Mouse (Mus musculus) Patski (cell line): ENCODE data around the gene Foxp2. TPM values are rescaled to one million over a fixed set of nuclear protein-coding genes. Genes with fewer than 3 reads are reported as not detected.

Experiments
- ATAC-seq: fragments of 100-300 bp; one replicate; pipeline ENCODE4 v1.8.0; 2021
- CTCF ChIA-PET: fragments of 350-600 bp; sonication (Branson Sonifier 250); formaldehyde crosslinking; loops from one replicate; lab custom pipeline; 2022; ENCODE audit warnings: inconsistent platforms; lab: Charles Lee
- POLR2A ChIA-PET: fragments of 350-600 bp; sonication (Branson Sonifier 250); formaldehyde crosslinking; loops from one replicate; lab custom pipeline; 2022; ENCODE audit warnings: antibody characterized with exemption, inconsistent platforms; lab: Charles Lee
- DNase-seq: peaks from one replicate; pipeline ENCODE4 v3.0.0-alpha.2; 2011; ENCODE audit warnings: low read depth, low spot score
- H3K27me3 ChIP-seq: fragments of 371-371 bp; one replicate; pipeline ENCODE4 v1.5.1; 2021
- CTCF ChIP-seq: fragments of 100-300 bp; IDR thresholded peaks from one replicate; pipeline ENCODE4 v1.5.1; 2021
- in situ Hi-C: fragments of 300-500 bp; cut with MboI; formaldehyde crosslinking; loops from 3 replicates; pipeline ENCODE4 v1.11.1; 2018; ENCODE audit warnings: low pct_unique_long_range_greater_than_20kb, mixed read lengths
- polyA plus RNA-seq: library from polyadenylated mRNA; unstranded; gene quantifications from one replicate; pipeline ENCODE4 v1.2.3, GENCODE M21; 2021

Gene Foxp2
- polyA plus RNA-seq, 1 experiment from 2014 or later: not detected

DNA sequence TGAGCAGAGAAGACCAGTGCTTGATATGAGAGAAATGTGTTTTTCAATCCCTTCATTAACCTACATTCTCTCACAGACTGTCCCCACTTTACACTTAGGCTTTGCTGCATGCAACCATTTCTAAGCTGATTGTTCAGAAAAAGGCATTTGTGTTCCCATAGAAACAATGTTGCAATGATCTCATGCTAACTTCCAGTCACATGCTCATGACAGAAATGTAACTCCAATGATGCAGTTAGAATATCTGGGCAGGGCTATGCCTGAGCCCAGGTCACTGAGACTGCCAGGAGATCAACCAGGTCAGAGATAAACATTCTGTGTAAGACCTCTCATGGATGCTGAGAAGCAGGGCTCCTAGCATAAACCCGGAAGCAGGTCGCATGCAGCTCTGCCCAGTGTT is 367.0 kb downstream of the Foxp2 start:
- TF ChIP-seq CTCF: no peak
- DNase-seq (no peak), ATAC-seq (no peak)
- ChIA-PET CTCF (interaction anchor here (1.5 kb wide), 1 partner anchor 968 kb away, joined by 3 read pairs; no protein-coding TSS in a partner anchor), POLR2A (no interaction called here)
- in situ Hi-C loops: no loop called here
- peaks cover 15% of the 10 kb centered on the region for H3K27me3 ChIP-seq

DNA sequence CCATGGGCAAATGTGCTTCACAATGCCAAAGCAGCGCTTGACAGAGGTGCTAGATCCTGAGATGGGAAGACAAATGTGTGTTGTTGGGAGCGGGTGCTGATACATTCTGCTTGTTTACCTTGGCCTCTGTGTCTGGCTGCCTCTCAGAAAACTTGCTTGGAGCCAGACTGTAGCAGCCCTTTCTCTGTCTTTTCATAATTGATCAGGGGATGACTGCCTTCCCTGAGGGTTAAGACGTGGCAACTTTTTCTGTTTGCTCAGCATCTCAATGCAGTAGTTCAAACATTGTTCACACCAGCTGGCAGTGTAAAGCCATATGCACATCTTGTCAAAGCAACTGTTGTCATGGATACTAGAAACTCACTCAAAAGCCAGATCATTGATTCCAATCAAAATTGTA is 384.1 kb downstream of the Foxp2 start:
- CTCF ChIA-PET: no interaction called here
- in situ Hi-C loops: no loop called here
- no peak for ATAC-seq
- POLR2A ChIA-PET: no interaction called here
- DNase-seq: no peak
- TF ChIP-seq CTCF: no peak
- H3K27me3 ChIP-seq: peaks cover 66% of the 10 kb centered on the region

DNA sequence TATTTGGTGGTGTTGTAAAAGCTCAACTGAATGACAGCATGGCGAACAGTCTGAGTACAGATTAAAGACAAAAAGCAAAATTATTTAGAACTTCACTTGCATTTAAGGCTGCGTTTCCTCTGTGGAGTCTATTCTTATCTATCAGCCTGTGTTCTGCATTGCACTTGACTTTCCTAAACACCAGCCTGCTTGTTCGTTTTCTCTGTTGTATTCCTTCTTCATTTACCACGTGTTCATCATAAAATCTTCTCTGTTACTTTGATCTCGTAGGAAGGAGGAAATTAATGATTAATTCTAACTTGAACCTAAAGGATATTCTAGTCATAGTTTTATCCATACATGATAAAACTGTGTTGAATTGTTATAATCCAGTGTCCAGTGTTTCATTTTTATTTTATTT is 392.9 kb downstream of the Foxp2 start:
- ChIA-PET CTCF (no interaction called here), POLR2A (no interaction called here)
- no peak for TF ChIP-seq CTCF
- H3K27me3 ChIP-seq: peaks cover 46% of the 10 kb centered on the region
- no peak for DNase-seq
- ATAC-seq: no peak
- in situ Hi-C loops: no loop called here

DNA sequence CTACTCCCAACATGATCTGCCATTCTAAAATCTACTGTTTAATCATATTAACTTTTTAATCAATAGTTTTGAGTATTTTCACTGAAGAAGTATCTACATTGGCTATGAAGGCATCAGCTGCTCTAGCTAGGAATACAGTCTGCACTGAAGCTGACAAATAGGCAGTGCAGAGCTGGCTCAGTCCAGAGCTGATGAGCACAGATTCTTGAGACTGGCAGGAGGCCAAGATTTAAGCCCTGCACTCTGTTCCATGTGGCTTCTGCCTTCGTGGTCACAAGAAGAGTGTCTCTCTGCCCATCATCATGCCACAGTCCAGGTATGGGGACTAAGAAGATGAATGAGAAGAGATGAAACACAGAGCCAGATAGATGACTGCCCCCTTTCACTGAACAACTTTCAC is 398.1 kb downstream of the Foxp2 start:
- ChIA-PET CTCF (no interaction called here), POLR2A (no interaction called here)
- in situ Hi-C loops: no loop called here
- TF ChIP-seq CTCF: no peak
- DNase-seq (no peak), ATAC-seq (no peak)
- peaks cover 25% of the 10 kb centered on the region for H3K27me3 ChIP-seq

DNA sequence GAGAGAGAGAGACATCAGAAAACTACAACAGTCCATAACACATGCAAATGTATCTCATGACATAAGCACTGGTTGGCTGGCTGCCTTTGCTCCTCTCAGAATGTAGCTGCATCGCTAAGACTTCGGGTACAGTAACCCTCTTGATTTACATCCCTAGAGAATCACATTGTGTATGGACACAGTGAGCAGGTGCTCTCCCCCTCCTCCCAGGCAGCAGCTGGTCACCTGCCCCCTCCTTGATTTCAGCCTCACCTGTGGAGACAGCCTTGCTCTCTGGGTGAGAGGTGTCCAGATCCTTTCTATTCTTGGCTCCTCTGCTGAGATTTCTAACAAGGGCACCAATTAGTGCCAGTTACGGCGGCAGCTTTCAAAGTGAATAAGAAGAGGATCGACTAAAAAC is 409.5 kb downstream of the Foxp2 start:
- TF ChIP-seq CTCF: no peak
- ATAC-seq (no peak), DNase-seq (no peak)
- peaks cover 17% of the 10 kb centered on the region for H3K27me3 ChIP-seq
- CTCF ChIA-PET: no interaction called here
- in situ Hi-C loops: no loop called here
- POLR2A ChIA-PET: no interaction called here

DNA sequence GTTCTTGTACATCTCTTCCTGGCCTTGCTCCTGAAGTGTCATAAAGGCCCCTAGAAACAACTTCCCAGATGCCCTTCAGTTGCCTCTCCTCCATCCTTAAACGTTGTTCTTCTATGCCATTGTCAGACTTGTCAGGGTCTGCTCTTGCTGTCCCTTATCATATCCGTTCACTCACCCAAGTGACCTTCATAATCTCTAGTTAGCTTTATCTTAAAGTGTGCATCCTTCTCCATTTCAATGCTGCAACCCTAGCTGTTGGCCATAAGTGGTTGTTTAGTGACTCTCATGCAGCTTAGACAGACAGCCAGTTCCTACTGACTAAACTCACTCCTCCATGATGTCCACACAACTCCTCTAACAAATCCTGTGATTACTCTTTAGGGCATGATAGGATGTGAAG is 415.8 kb downstream of the Foxp2 start:
- ATAC-seq (no peak), DNase-seq (no peak)
- TF ChIP-seq CTCF: no peak
- in situ Hi-C loops: no loop called here
- peaks cover 35% of the 10 kb centered on the region for H3K27me3 ChIP-seq
- CTCF ChIA-PET: no interaction called here
- POLR2A ChIA-PET: no interaction called here

DNA sequence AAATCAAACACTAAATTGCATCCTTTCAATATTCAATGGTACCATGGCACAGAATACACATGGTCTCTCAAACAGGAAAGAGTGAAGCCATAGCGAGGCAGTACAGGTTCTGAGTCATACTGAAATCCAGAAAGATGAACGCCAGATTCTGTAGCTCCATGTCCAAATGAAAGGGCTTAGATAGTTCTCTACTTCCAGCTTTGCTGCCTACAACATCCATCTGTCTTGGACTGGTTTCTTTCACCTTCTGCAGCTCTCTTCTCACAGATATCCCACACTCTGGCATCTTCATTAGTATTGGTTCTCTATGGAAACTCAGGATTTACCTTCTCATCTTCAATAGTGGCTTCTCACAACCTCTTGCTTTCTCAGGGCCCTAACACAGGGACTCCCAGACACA is 417.2 kb downstream of the Foxp2 start:
- H3K27me3 ChIP-seq: peaks cover 49% of the 10 kb centered on the region
- POLR2A ChIA-PET: no interaction called here
- in situ Hi-C loops: no loop called here
- no peak for ATAC-seq
- CTCF ChIA-PET: no interaction called here
- no peak for DNase-seq
- TF ChIP-seq CTCF: no peak

DNA sequence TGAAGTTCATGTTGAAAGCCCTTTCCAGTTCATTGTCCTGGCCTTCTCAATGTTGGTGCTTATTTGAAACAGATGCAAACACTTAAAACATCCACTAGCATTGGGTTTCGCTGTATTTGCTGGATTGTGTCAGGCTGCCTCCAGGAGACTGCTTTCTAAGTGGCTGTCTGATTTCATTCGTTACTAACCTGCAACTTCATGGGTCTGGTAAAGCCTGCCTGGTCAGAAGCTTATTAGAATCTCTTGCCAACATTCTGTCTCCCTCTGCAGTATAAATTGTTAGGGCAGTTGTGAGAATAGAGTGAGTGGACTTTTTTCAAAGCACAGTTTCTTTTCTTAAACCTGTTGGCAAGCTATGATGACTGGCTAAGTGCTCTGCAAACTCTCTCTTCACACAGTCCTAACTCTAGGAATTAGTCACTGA is 420.4 kb downstream of the Foxp2 start:
- ATAC-seq: no peak
- CTCF ChIA-PET: no interaction called here

DNA sequence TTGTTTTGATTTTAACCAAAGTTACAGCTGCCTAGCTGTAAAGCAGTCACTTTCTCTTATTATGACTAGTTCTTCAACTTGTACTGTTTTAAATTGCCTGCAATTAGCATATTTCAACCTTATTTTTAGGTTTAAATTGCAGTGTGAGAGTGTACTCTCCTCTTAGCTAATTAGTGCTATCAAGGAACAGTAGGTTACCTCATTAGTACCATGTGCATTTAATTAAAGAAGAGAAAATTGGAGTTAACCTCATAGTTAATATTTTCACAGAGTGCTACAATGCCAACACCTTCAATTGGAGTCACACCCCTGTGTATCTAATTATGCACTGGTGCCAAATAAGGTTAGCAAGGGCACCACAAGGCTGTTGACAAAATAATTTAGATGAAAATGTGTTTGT is 421.9 kb downstream of the Foxp2 start:
- TF ChIP-seq CTCF: no peak
- CTCF ChIA-PET: no interaction called here

More for the DNA sequence above, 420.4 kb downstream of the Foxp2 start:
- in situ Hi-C loops: no loop called here
- POLR2A ChIA-PET: no interaction called here
- DNase-seq: no peak
- H3K27me3 ChIP-seq: peaks cover 59% of the 10 kb centered on the region
- TF ChIP-seq CTCF: no peak

DNA sequence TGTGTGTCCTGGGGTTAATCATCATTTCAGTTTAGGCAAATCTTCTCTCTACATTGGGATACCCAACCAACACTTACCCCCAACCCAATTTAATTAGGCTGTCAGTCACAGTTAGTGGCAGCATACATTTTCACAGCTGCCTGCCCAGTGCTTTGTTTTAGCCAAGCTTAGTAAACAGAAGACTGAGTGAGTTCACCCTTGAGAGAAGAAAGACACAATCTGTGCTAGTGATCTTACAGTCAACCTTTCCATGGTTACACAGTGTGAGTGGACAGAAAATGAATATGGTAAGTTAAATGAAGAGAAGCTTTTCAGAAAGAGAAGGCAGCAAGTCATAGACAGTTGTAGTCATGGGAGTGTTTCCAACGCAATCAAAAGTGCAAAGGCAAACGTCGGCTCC is 446.6 kb downstream of the Foxp2 start:
- H3K27me3 ChIP-seq: peaks cover 20% of the 10 kb centered on the region
- DNase-seq (no peak), ATAC-seq (no peak)
- POLR2A ChIA-PET: interaction anchor here (0.6 kb wide), 1 partner anchor 203 kb away, joined by 3 read pairs; no protein-coding TSS in a partner anchor
- no peak for TF ChIP-seq CTCF
- CTCF ChIA-PET: no interaction called here
- in situ Hi-C loops: no loop called here

More for the DNA sequence above, 421.9 kb downstream of the Foxp2 start:
- peaks cover 60% of the 10 kb centered on the region for H3K27me3 ChIP-seq
- ATAC-seq: no peak
- POLR2A ChIA-PET: no interaction called here
- in situ Hi-C loops: no loop called here
- no peak for DNase-seq

DNA sequence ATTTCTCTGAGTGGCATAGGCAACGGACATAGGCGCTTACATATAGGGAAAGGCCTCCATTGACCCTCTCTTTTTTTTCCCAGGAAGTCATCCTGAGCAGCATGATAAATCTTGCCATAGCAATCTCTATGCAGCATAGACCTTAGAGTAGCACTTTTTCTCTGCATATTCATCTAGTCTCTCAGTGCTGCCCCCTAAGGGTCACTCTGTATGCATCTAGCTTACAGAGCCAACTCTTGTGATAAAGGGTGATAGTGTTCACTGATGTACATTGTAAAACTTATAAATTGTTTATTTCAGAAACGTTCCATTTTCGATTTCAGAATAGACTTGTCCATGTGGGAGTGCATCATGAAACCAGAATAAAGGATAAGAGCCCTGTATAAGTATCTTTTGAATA is 454.7 kb downstream of the Foxp2 start:
- peak; percentile 25 for TF ChIP-seq CTCF
- POLR2A ChIA-PET: no interaction called here
- in situ Hi-C loops: no loop called here
- CTCF ChIA-PET: no interaction called here
- ATAC-seq (no peak), DNase-seq (no peak)
- peaks cover 15% of the 10 kb centered on the region for H3K27me3 ChIP-seq

DNA sequence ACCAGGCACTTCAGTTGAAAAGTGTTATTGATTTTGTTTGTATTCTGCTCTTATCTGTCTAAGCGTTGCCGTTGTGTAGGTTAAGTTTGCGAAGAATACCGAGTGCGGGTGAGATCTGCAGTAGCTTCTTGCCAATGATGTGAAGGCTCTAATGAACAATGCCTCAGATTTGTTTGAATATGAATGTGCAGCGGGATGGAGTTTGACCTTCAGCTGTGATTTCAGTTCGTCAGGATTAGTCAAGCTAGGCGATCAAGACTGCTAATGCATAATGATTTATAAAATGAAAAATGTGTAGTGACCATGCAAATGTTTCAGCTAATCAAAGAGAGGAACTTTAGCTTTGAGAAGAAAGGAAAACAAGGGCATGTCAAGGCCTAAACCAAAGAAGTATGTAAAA is 469.1 kb downstream of the Foxp2 start:
- ATAC-seq (no peak), DNase-seq (no peak)
- POLR2A ChIA-PET: no interaction called here
- CTCF ChIA-PET: no interaction called here
- H3K27me3 ChIP-seq: peaks cover 31% of the 10 kb centered on the region
- in situ Hi-C loops: no loop called here
- no peak for TF ChIP-seq CTCF
